Mouse (Mus musculus) liver, adult 2 months (tissue): ENCODE measurements around the gene B230219D22Rik. TPM values are rescaled to one million over a fixed set of nuclear protein-coding genes. Genes with fewer than 3 reads are reported as not detected.
"Not testable (repeated sequence)": the region's sequence is repeated elsewhere in the genome, so short reads cannot be mapped to it uniquely, and the experiment has no call there.

Experiments used
- DNase-seq: peaks from one replicate; pipeline ENCODE4 v3.0.0-alpha.2; 2011; ENCODE audit warnings: low read depth, low spot score; ENCODE audit errors: extremely low read depth
- H3K27ac ChIP-seq: fragments of 200-500 bp; replicated peaks from 2 replicates; pipeline ENCODE4 v1.5.1; 2012; ENCODE audit warnings: low read depth, mild to moderate bottlenecking, control low read depth, inconsistent platforms, low read length; ENCODE audit not compliant: insufficient read depth
- H3K27me3 ChIP-seq: fragments of 200-500 bp; 2 replicates; pipeline ENCODE4 v1.6.1; 2012; ENCODE audit warnings: mild to moderate bottlenecking, moderate library complexity, low read length, inconsistent platforms; ENCODE audit not compliant: control insufficient read depth, insufficient read depth
- H3K36me3 ChIP-seq: fragments of 200-500 bp; 2 replicates; pipeline ENCODE4 v1.6.1; 2012; ENCODE audit warnings: low read length, inconsistent platforms; ENCODE audit not compliant: control insufficient read depth, insufficient read depth
- H3K4me1 ChIP-seq: fragments of 200-500 bp; 2 replicates; pipeline ENCODE4 v1.6.1; 2011; ENCODE audit warnings: low read length; ENCODE audit not compliant: control insufficient read depth, insufficient read depth
- H3K4me3 ChIP-seq: fragments of 200-500 bp; 2 replicates; pipeline ENCODE4 v1.5.1; 2011; ENCODE audit warnings: low read depth, mild to moderate bottlenecking, control low read depth, low read length, moderate library complexity; ENCODE audit not compliant: insufficient read depth
- H3K79me2 ChIP-seq: fragments of 200-500 bp; 2 replicates; pipeline ENCODE4 v1.6.1; 2012; ENCODE audit warnings: inconsistent platforms, mild to moderate bottlenecking, low read length, moderate library complexity; ENCODE audit not compliant: control insufficient read depth, insufficient read depth
- H3K9ac ChIP-seq: fragments of 200-500 bp; 2 replicates; pipeline ENCODE4 v1.6.1; 2012; ENCODE audit warnings: low read depth, mild to moderate bottlenecking, control low read depth, inconsistent platforms, low read length
- CTCF ChIP-seq: fragments of 200-500 bp; IDR thresholded peaks from 2 replicates; pipeline ENCODE4 v1.5.1; 2011; ENCODE audit warnings: low read depth, low read length, control low read depth
- POLR2A ChIP-seq: fragments of 200-500 bp; IDR thresholded peaks from 2 replicates; pipeline ENCODE4 v1.6.1; 2011; ENCODE audit warnings: low read length, control low read depth; ENCODE audit not compliant: insufficient read depth; ENCODE audit errors: extremely low read depth
- WGBS: fragments of 180-500 bp; shearing (Covaris S2); methylation state at CpG from one replicate; pipeline ENCODE4 v1.1.7; 2018; 5-methylcytosine and 5-hydroxymethylcytosine counted together
- polyA plus RNA-seq: library from polyadenylated mRNA; depleted of rRNA; stranded (reverse); fragments of >200 nt; gene quantifications from 2 replicates; pipeline ENCODE4 v1.2.3, GENCODE M21; 2012
- total RNA-seq: library from RNA; depleted of rRNA; stranded (reverse); fragments of >200 nt; gene quantifications from 2 replicates; pipeline ENCODE4 v1.2.3, GENCODE M21; 2014

B230219D22Rik gene
- total and polyA plus RNA-seq, 2 experiments, result 12.3 to 17.1 TPM

- Histone ChIP-seq H3K27me3 (no peaks in the 10 kb centered on the region), H3K27ac (no peak overlapping the region), H3K9ac (peak overlapping the region; percentile 46; the same call in 1 of the 2 replicates), H3K4me3 (peak overlapping the region; percentile 29; the same call in 1 of the 2 replicates), H3K36me3 (peaks cover 3% of the 10 kb centered on the region; the same call in 1 of the 2 replicates), H3K79me2 (peaks cover 34% of the 10 kb centered on the region; the same call in 1 of the 2 replicates), H3K4me1 (peaks cover 8% of the 10 kb centered on the region)
- peak; percentile 43 for DNase-seq
- no peak for TF ChIP-seq POLR2A
- no peak for TF ChIP-seq CTCF
- 5% methylated on average over 8 of the region's 8 CpGs for WGBS
Measured at GRCm38 (mm10) chr13:55694110-55694509, 1.2 kb downstream of the B230219D22Rik start.

- H3K9ac ChIP-seq, H3K27me3 ChIP-seq, H3K4me3 ChIP-seq, H3K27ac ChIP-seq, DNase-seq, H3K4me1 ChIP-seq: not testable (repeated sequence)
- 79% methylated on average over 1 of the region's 3 CpGs for WGBS
- Histone ChIP-seq H3K79me2 (peaks cover 34% of the 10 kb centered on the region; the same call in 1 of the 2 replicates), H3K36me3 (peaks cover 15% of the 10 kb centered on the region)
Measured at GRCm38 (mm10) chr13:55695989-55696388, 3.1 kb downstream of the B230219D22Rik start.

- no peaks in the 10 kb centered on the region for H3K27me3 ChIP-seq
- DNase-seq, result no peak
- H3K79me2 ChIP-seq, result no peaks in the 10 kb centered on the region
- TF ChIP-seq CTCF, result no peak
- TF ChIP-seq POLR2A, result no peak
- no peaks in the 10 kb centered on the region for H3K4me1 ChIP-seq
- no peak overlapping the region for H3K4me3 ChIP-seq
- peaks cover 22% of the 10 kb centered on the region for H3K36me3 ChIP-seq
- H3K9ac ChIP-seq, result no peak overlapping the region
- H3K27ac ChIP-seq, result no peak overlapping the region
- 89% methylated on average over 4 of the region's 4 CpGs for WGBS
Measured at GRCm38 (mm10) chr13:55704301-55704700, 11.4 kb downstream of the B230219D22Rik start.

- no peak overlapping the region for H3K27ac ChIP-seq
- no peak for DNase-seq
- no peak for TF ChIP-seq POLR2A
- TF ChIP-seq CTCF, result no peak
Measured at GRCm38 (mm10) chr13:55712846-55713245, 19.9 kb downstream of the B230219D22Rik start.

GRCm38 (mm10) chr13:55714501-55715166 lies 21.7 kb downstream of the B230219D22Rik start, which contains the start of gene Txndc15:
Gene Txndc15, plus strand, starts transcription at chr13:55714650.
- peak; percentile 51 for DNase-seq
- peak; percentile 77 for TF ChIP-seq POLR2A
- no peak for TF ChIP-seq CTCF
- H3K9ac ChIP-seq, result peak within 1 kb of the TSS; percentile 93
- H3K27ac ChIP-seq, result peak within 1 kb of the TSS; percentile 89
- no peaks in the 10 kb centered on the region for H3K36me3 ChIP-seq
- peak within 1 kb of the TSS; percentile 80 for H3K4me3 ChIP-seq
- H3K27me3 ChIP-seq, result no peaks in the 10 kb centered on the region
- peaks cover 9% of the 10 kb centered on the region for H3K4me1 ChIP-seq
- peaks cover 22% of the 10 kb centered on the region; the same call in 1 of the 2 replicates for H3K79me2 ChIP-seq
- WGBS, result under 1% methylated on average over 62 of the region's 63 CpGs

More at GRCm38 (mm10) chr13:55712846-55713245, 19.9 kb downstream of the B230219D22Rik start:
- Histone ChIP-seq H3K4me1 (peaks cover 6% of the 10 kb centered on the region), H3K36me3 (no peaks in the 10 kb centered on the region), H3K79me2 (peaks cover 21% of the 10 kb centered on the region; the same call in 1 of the 2 replicates), H3K4me3 (no peak overlapping the region), H3K9ac (no peak overlapping the region), H3K27me3 (no peaks in the 10 kb centered on the region)
- 88% methylated on average over 3 of the region's 3 CpGs for WGBS

- peaks cover 11% of the 10 kb centered on the region for H3K4me1 ChIP-seq
- DNase-seq, result no peak
- peak overlapping the region; percentile 93 for H3K9ac ChIP-seq
- peaks cover 22% of the 10 kb centered on the region; the same call in 1 of the 2 replicates for H3K79me2 ChIP-seq
- peak overlapping the region; percentile 89 for H3K27ac ChIP-seq
- TF ChIP-seq POLR2A, result no peak
- H3K36me3 ChIP-seq, result no peaks in the 10 kb centered on the region
- no peaks in the 10 kb centered on the region for H3K27me3 ChIP-seq
- peak overlapping the region; percentile 80 for H3K4me3 ChIP-seq
- under 1% methylated on average over 5 of the region's 5 CpGs for whole genome bisulfite sequencing
Measured at GRCm38 (mm10) chr13:55715167-55715512, 22.2 kb downstream of the B230219D22Rik start.
